Mouse (Mus musculus) liver, embryonic 18 days (tissue): Measurements from ENCODE around the gene Ctnnal1. TPM values are rescaled to one million over a fixed set of nuclear protein-coding genes. Genes with fewer than 3 reads are reported as not detected.

ENCODE experiments used
- polyA plus RNA-seq: library from polyadenylated mRNA; depleted of rRNA; stranded (reverse); fragments of >200 nt; gene quantifications from 2 replicates; pipeline ENCODE4 v1.2.3, GENCODE M21; 2012; rRNA removed

Gene Ctnnal1
- 4.5 and 5.8 TPM in 2 replicates for polyA plus RNA-seq

GRCm38 (mm10) chr4:56865003-56865511 lies at the start of gene Ctnnal1:
TSS of gene Ctnnal1 (minus strand) at chr4:56865188.

GRCm38 (mm10) chr4:56801907-56802668 lies 62.9 kb downstream of the Ctnnal1 start, which contains the start of the genes Elp1 and Fam206a:
TSS of gene Elp1 (minus strand) at chr4:56802331.
TSS of gene Fam206a (plus strand) at chr4:56802345.

Other genes with a start within 250 kb of the Ctnnal1 start
- not detected in 2 replicates for gene Gm26657, start 125.1 kb downstream of the Ctnnal1 start, polyA plus RNA-seq
- 0.05 TPM in 1 of 2 replicates, not detected in the other for gene Actl7b, start 123.7 kb downstream of the Ctnnal1 start, polyA plus RNA-seq
- gene Actl7a, start 121.8 kb downstream of the Ctnnal1 start, polyA plus RNA-seq, result not detected in 2 replicates
- gene Elp1, start 62.9 kb downstream of the Ctnnal1 start, polyA plus RNA-seq, result 9.7 and 11.6 TPM in 2 replicates
- gene Fam206a, start 62.8 kb downstream of the Ctnnal1 start, polyA plus RNA-seq, result 1.3 and 1.4 TPM in 2 replicates
- 2.0 and 2.6 TPM in 2 replicates for gene Tmem245, start 82.2 kb upstream of the Ctnnal1 start, polyA plus RNA-seq
- gene Frrs1l, start 125.2 kb upstream of the Ctnnal1 start, polyA plus RNA-seq, result 0.01 TPM in 1 of 2 replicates, not detected in the other